Mouse (Mus musculus) WW6 (cell line): Measurements from ENCODE around the gene Zfp653.

Source experiments
- DNase-seq: peaks from one replicate; pipeline ENCODE4 v3.0.0-alpha.2; 2013; ENCODE audit warnings: low read depth, low spot score

Gene Zfp653

GRCm38 (mm10) chr9:22030386-22030785, 40.8 kb downstream of the Zfp653 start:
- DNase-seq = no peak

- no peak for DNase-seq
Measured at GRCm38 (mm10) chr9:22028467-22028866, 42.7 kb downstream of the Zfp653 start.

- no peak for DNase-seq
Measured at GRCm38 (mm10) chr9:22024592-22024991, 46.6 kb downstream of the Zfp653 start.

GRCm38 (mm10) chr9:22017208-22017825, 53.9 kb downstream of the Zfp653 start:
- DNase-seq = no peak

- DNase-seq = no peak
Measured at GRCm38 (mm10) chr9:22016245-22016644, 54.9 kb downstream of the Zfp653 start.

DNA sequence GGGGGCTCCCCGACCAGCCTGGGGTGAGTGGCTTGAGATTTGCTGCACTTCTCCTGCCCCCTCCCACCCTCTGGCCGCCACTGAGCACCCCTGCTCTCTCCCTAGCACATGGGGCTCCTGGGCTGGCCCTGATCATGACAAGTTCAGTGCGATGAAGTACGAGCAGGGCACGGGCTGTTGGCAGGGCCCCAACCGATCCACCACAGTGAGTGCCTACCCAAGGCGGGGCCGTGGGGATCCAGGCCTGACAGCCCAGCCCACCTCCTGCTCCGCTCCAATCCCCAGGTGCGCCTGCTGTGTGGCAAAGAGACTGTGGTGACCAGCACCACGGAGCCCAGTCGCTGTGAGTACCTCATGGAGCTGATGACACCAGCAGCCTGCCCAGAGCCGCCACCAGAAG, 58.4 kb downstream of the Zfp653 start:
- DNase-seq = no peak

GRCm38 (mm10) chr9:22011055-22011454, 60.1 kb downstream of the Zfp653 start:
- DNase-seq = no peak
